Mouse (Mus musculus) heart, embryonic 12.5 days (tissue): ENCODE measurements at regions not wholly inside any gene's neighbourhood (a gene's known extent, or its start where the extent isn't known, plus 50 kb on each side); places are given as distances from the start of the nearest gene placed in this dataset.

Source experiments
- ATAC-seq: fragments of 200-750 bp; cut with Nextera tagmentation; 2 replicates; pipeline ENCODE4 v1.8.0; 2017; ENCODE audit warnings: moderate TSS enrichment, moderate library complexity; ENCODE audit not compliant: insufficient number of reproducible peaks, low FRiP score
- H3K27ac ChIP-seq: fragments of 300-500 bp; sonication (generic); 2 replicates; pipeline ENCODE4 v1.5.1; 2016; ENCODE audit warnings: mild to moderate bottlenecking, moderate library complexity; ENCODE audit not compliant: poor library complexity, severe bottlenecking
- H3K27me3 ChIP-seq: fragments of 300-500 bp; sonication (generic); replicated peaks from 2 replicates; pipeline ENCODE4 v1.6.1; 2016; ENCODE audit warnings: mild to moderate bottlenecking, moderate library complexity
- H3K36me3 ChIP-seq: fragments of 300-500 bp; sonication (generic); 2 replicates; pipeline ENCODE4 v1.6.1; 2016; ENCODE audit warnings: mild to moderate bottlenecking, moderate library complexity
- H3K4me1 ChIP-seq: fragments of 300-500 bp; sonication (generic); replicated peaks from 2 replicates; pipeline ENCODE4 v1.6.1; 2016; ENCODE audit warnings: mild to moderate bottlenecking
- H3K4me2 ChIP-seq: fragments of 300-500 bp; sonication (generic); 2 replicates; pipeline ENCODE4 v1.6.1; 2016; ENCODE audit warnings: mild to moderate bottlenecking, moderate library complexity
- H3K4me3 ChIP-seq: fragments of 300-500 bp; sonication (generic); 2 replicates; pipeline ENCODE4 v1.5.1; 2016; ENCODE audit warnings: mild to moderate bottlenecking
- H3K9ac ChIP-seq: fragments of 300-500 bp; sonication (generic); 2 replicates; pipeline ENCODE4 v1.6.1; 2016; ENCODE audit warnings: mild to moderate bottlenecking, moderate library complexity
- H3K9me3 ChIP-seq: fragments of 300-500 bp; sonication (generic); replicated peaks from 2 replicates; pipeline ENCODE4 v1.6.1; 2016; ENCODE audit warnings: mild to moderate bottlenecking, moderate library complexity
- WGBS: fragments of 180-500 bp; shearing (Covaris S2); methylation state at CpG from one replicate; pipeline ENCODE4 v1.1.7; 2016; 5-methylcytosine and 5-hydroxymethylcytosine counted together

DNA sequence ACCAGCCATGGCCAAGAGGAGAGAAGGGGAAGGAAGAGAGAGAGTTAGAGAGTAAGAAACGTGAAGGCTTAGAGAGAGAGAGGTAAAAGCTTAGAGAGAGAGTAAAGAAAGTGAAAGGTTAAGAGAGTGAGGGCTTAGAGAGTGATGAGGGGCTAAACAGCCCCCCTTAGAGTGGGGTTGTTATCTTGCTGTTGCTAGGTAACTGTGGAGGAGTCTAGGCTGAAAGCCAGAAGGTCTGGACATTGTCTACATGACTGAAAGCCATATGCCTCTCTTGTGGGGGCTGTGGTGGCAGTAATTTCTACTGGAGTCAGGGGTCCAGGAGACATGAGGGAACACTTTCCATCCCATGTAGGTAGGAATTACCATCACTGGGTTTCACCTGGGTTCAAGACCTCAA, 542.6 kb upstream of the Gprin3 start:
- H3K9me3 ChIP-seq, result 0 out of 2 replicates have a peak, but pooled peaks cover 4% of the 10 kb centered on the region
- H3K36me3 ChIP-seq, result no peaks in the 10 kb centered on the region
- no peaks in the 10 kb centered on the region for H3K4me1 ChIP-seq
- 31% methylated on average over 1 of the region's 1 CpGs for WGBS
- H3K4me2 ChIP-seq, result no peak overlapping the region
- H3K4me3 ChIP-seq, result no peak overlapping the region
- H3K27ac ChIP-seq, result no peak overlapping the region
- ATAC-seq, result peak; percentile 77
- H3K27me3 ChIP-seq, result no peaks in the 10 kb centered on the region
- no peak overlapping the region for H3K9ac ChIP-seq

DNA sequence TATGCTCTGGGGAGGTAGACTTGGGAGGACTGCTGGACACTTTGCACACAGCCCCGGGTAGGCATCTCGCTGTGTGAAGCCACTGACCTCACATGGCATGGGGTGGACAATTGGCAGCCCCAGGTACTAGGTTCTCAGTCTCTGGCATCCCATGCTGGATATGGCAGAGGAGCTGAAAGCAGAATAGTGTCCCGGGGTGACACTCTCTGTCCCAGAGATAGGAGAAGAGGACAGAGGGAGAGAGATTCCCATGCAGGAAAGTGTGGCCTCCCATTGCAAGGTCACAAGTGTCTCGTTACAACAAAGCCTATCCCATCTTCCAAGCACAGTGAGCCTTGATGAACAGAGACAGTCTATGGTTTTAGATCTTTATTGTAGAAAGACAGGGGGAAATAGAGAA, 542.1 kb upstream of the Gprin3 start:
- Histone ChIP-seq H3K27me3 (no peaks in the 10 kb centered on the region), H3K4me3 (no peak overlapping the region), H3K9me3 (0 out of 2 replicates have a peak, but pooled peaks cover 4% of the 10 kb centered on the region), H3K9ac (no peak overlapping the region), H3K27ac (no peak overlapping the region), H3K4me2 (no peak overlapping the region), H3K4me1 (no peaks in the 10 kb centered on the region), H3K36me3 (no peaks in the 10 kb centered on the region)
- WGBS, result 58% methylated on average over 4 of the region's 4 CpGs
- ATAC-seq, result no peak

DNA sequence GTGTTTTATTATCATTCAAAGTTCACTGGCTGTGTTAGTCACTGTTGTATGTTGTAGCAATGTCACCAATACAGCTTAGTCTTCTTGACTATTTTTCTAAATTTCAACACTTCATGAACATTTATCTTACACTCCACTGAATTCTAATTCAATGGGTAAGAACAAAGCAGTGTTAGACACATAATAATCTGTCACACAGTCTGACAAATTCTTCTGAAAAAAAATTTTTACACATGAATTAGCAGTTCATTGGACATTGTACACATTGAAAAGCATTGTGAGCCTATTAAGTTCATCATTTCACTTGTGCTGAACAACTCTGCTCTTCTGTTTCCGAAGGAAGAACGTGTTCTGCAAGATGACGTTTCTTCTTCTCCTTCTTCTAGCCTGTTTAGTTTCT, 509.0 kb upstream of the Gprin3 start:
- Histone ChIP-seq H3K4me2 (no peak overlapping the region), H3K27ac (no peak overlapping the region), H3K4me1 (no peaks in the 10 kb centered on the region), H3K27me3 (no peaks in the 10 kb centered on the region), H3K4me3 (no peak overlapping the region), H3K36me3 (no peaks in the 10 kb centered on the region), H3K9ac (no peak overlapping the region), H3K9me3 (no peaks in the 10 kb centered on the region)
- no peak for ATAC-seq
- 75% methylated on average over 3 of the region's 3 CpGs for WGBS

DNA sequence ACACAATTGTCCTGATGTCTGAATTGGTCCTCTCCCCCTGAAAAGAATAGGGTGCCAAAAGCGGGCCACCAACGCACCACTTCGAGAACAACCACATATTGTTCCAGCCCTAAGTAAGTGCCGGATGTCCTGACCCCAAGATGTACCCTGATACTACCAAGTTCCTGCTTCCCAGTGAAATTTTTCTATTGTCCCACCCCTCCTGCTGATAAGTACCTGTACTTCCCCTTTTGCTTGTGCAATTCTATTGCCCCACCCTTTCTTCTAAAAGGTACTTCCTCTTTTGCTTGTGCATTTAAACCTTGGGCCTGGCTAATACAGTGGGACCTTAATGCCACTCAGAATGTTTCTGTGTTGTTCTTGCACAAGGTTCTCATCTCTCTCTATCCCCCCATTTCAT, 473.7 kb upstream of the Gprin3 start:
- no peaks in the 10 kb centered on the region for H3K4me1 ChIP-seq
- no peak for ATAC-seq
- 0 out of 2 replicates have a peak, but pooled peaks cover 6% of the 10 kb centered on the region for H3K9me3 ChIP-seq
- H3K4me3 ChIP-seq, result no peak overlapping the region
- WGBS, result 83% methylated on average over 4 of the region's 4 CpGs
- no peak overlapping the region for H3K27ac ChIP-seq
- H3K9ac ChIP-seq, result no peak overlapping the region
- H3K27me3 ChIP-seq, result no peaks in the 10 kb centered on the region
- no peak overlapping the region for H3K4me2 ChIP-seq
- no peaks in the 10 kb centered on the region for H3K36me3 ChIP-seq
